Mouse (Mus musculus) cerebellum, adult 2 months (tissue): ENCODE measurements around the gene Scel. TPM values are rescaled to one million over a fixed set of nuclear protein-coding genes. Genes with fewer than 3 reads are reported as not detected.

Source experiments
- DNase-seq, 2 experiments: peaks; one replicate each; pipeline ENCODE4 v3.0.0; 2021
- H3K27ac ChIP-seq: fragments of 200-500 bp; 2 replicates; pipeline ENCODE4 v1.5.1; 2012; ENCODE audit warnings: low read length, control low read depth, inconsistent platforms; ENCODE audit not compliant: insufficient read depth
- H3K27me3 ChIP-seq: fragments of 200-500 bp; 2 replicates; pipeline ENCODE4 v1.6.1; 2012; ENCODE audit warnings: inconsistent platforms, mild to moderate bottlenecking, low read length, moderate library complexity; ENCODE audit not compliant: control insufficient read depth, insufficient read depth
- H3K4me1 ChIP-seq: fragments of 200-500 bp; 2 replicates; pipeline ENCODE4 v1.6.1; 2011; ENCODE audit warnings: low read length; ENCODE audit not compliant: control insufficient read depth, insufficient read depth
- H3K4me3 ChIP-seq: fragments of 200-500 bp; replicated peaks from 2 replicates; pipeline ENCODE3; 2011; ENCODE audit warnings: mild to moderate bottlenecking, low read depth, low read length, control low read depth; ENCODE audit not compliant: insufficient read depth
- CTCF ChIP-seq: fragments of 200-500 bp; IDR thresholded peaks from 2 replicates; pipeline ENCODE4 v1.5.1; 2011; ENCODE audit warnings: low read depth, mild to moderate bottlenecking, control low read depth, low read length, moderate library complexity, borderline replicate concordance; ENCODE audit not compliant: insufficient read depth
- POLR2A ChIP-seq: fragments of 200-500 bp; IDR thresholded peaks from 2 replicates; pipeline ENCODE4 v1.6.1; 2011; ENCODE audit warnings: low read length, control low read depth, borderline replicate concordance; ENCODE audit not compliant: insufficient read depth
- WGBS: fragments of 180-500 bp; shearing (Covaris S2); methylation state at CpG from one replicate; pipeline ENCODE4 v1.1.7; 2018; 5-methylcytosine and 5-hydroxymethylcytosine counted together
- polyA plus RNA-seq: library from polyadenylated mRNA; depleted of rRNA; stranded (reverse); fragments of >200 nt; gene quantifications from 2 replicates; pipeline ENCODE4 v1.2.3, GENCODE M21; 2012; rRNA removed

The Scel gene
- polyA plus RNA-seq, 1 experiment: 0.98 TPM

GRCm38 (mm10) chr14:103657876-103658275, 144.7 kb downstream of the Scel start:
- no peak overlapping the region for H3K4me3 ChIP-seq
- TF ChIP-seq CTCF (no peak), POLR2A (no peak)
- 87% methylated on average over 4 of the region's 4 CpGs for WGBS
- no peak for DNase-seq
- peaks cover 3% of the 10 kb centered on the region for H3K4me1 ChIP-seq
- H3K27ac ChIP-seq: no peak overlapping the region
- no peaks in the 10 kb centered on the region for H3K27me3 ChIP-seq

Other genes with a start within 250 kb of the Scel start
- gene Mycbp2, start 166.5 kb upstream of the Scel start, polyA plus RNA-seq: 146 and 147 TPM in 2 replicates
- gene Slain1, start 136.9 kb downstream of the Scel start, polyA plus RNA-seq: 85.2 and 92.3 TPM in 2 replicates